ENCODE assay signal across 1 mouse cellular context in genomic region chr12:116280653-116281364, GRCm38 (mm10).
TF ChIP-seq lines count a peak whose summit lies in the region.

Esyt2 (plus strand) TSS chr12:116281196.

TF ChIP-seq in CH12.LX, 34 proteins besides CTCF, POLR2A, EP300 and RAD21 (continued from another document):
- TF ChIP-seq CHD2 (IDR thresholded peaks at IDR 0.05; ENCODE audit: low read length) (peak; percentile 89), BHLHE40 (IDR thresholded peaks at IDR 0.05; ENCODE audit: low read depth, low read length) (peak; percentile 40; the same call in 1 of the 2 replicates), HCFC1 (IDR thresholded peaks at IDR 0.05; ENCODE audit: low read depth, low read length) (peak; percentile 89), MEF2A (IDR thresholded peaks at IDR 0.05; ENCODE audit: borderline replicate concordance, low read depth, low read length) (peak; percentile 67; the same call in 1 of the 2 replicates)
